Mouse (Mus musculus): Measurements from ENCODE around the gene Tomm70a. TPM values are rescaled to one million over a fixed set of nuclear protein-coding genes. Genes with fewer than 3 reads are reported as not detected.

Gene Tomm70a
- polyA plus RNA-seq, 1 experiment from 2014 or later: 55.8 TPM

DNA sequence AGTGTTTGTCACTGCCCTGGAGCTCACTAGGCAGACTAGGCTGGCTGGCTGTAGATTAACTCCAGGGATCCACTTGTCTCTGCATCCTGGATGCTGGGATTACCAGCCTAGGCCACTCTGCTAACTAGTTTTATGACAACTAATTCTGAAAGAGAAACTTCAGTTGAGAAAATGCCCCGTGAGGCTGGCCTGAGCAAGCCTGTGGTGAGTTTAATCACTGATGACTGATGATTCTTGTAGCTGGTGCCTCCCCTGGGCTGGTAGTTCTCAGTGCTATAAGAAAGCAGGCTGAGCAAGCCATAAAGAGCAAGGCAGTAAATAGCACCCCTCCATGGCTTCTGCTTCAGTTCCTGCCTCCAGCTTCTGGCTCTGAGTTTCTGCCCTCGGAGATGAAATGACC lies 54.2 kb downstream of the Tomm70a start:
- 0 out of 2 replicates have a peak, but pooled peaks cover 3% of the 10 kb centered on the region for H3K36me3 ChIP-seq
- H3K4me1 ChIP-seq (replicated peaks): no peaks in the 10 kb centered on the region
- H3K27ac ChIP-seq: no peak overlapping the region
- H3K9ac ChIP-seq: no peak overlapping the region
- H3K4me2 ChIP-seq (replicated peaks): no peak overlapping the region
- H3K4me3 ChIP-seq (replicated peaks): no peak overlapping the region
- no peaks in the 10 kb centered on the region for H3K27me3 ChIP-seq (replicated peaks)
- H3K9me3 ChIP-seq: no peaks in the 10 kb centered on the region
- 74% methylated on average over 2 of the region's 2 CpGs for WGBS
- no peak for ATAC-seq

- no peak overlapping the region for H3K9ac ChIP-seq
- H3K9me3 ChIP-seq: no peaks in the 10 kb centered on the region
- H3K27me3 ChIP-seq (replicated peaks): no peaks in the 10 kb centered on the region
- 92% methylated on average over 7 of the region's 7 CpGs for WGBS
- no peak overlapping the region for H3K4me2 ChIP-seq (replicated peaks)
- peaks cover 4% of the 10 kb centered on the region; the same call in 1 of the 2 replicates for H3K36me3 ChIP-seq
- H3K4me3 ChIP-seq (replicated peaks): no peak overlapping the region
- ATAC-seq: no peak
- no peaks in the 10 kb centered on the region for H3K4me1 ChIP-seq (replicated peaks)
- H3K27ac ChIP-seq: no peak overlapping the region
Measured at GRCm38 (mm10) chr16:57176276-57176675, 54.8 kb downstream of the Tomm70a start.

- H3K27ac ChIP-seq: no peak overlapping the region
- no peak overlapping the region for H3K4me3 ChIP-seq (replicated peaks)
- no peaks in the 10 kb centered on the region for H3K27me3 ChIP-seq (replicated peaks)
- peaks cover 8% of the 10 kb centered on the region; the same call in 1 of the 2 replicates for H3K36me3 ChIP-seq
- no peaks in the 10 kb centered on the region for H3K4me1 ChIP-seq (replicated peaks)
- 68% methylated on average over 2 of the region's 2 CpGs for WGBS
- H3K4me2 ChIP-seq (replicated peaks): no peak overlapping the region
- ATAC-seq: peak; percentile 58; the same call in 1 of the 2 replicates
- H3K9ac ChIP-seq: no peak overlapping the region
- H3K9me3 ChIP-seq: no peaks in the 10 kb centered on the region
Measured at GRCm38 (mm10) chr16:57177254-57177653, 55.8 kb downstream of the Tomm70a start.

GRCm38 (mm10) chr16:57177664-57178063 lies 56.2 kb downstream of the Tomm70a start:
- Histone ChIP-seq H3K4me2 (replicated peaks) (no peak overlapping the region), H3K4me1 (replicated peaks) (no peaks in the 10 kb centered on the region), H3K36me3 (peaks cover 8% of the 10 kb centered on the region; the same call in 1 of the 2 replicates), H3K27me3 (replicated peaks) (no peaks in the 10 kb centered on the region), H3K9ac (no peak overlapping the region), H3K4me3 (replicated peaks) (no peak overlapping the region), H3K27ac (no peak overlapping the region), H3K9me3 (no peaks in the 10 kb centered on the region)
- no peak for ATAC-seq
- 90% methylated on average over 10 of the region's 10 CpGs for WGBS

- Histone ChIP-seq H3K4me3 (replicated peaks) (no peak overlapping the region), H3K4me1 (replicated peaks) (no peaks in the 10 kb centered on the region), H3K27me3 (replicated peaks) (no peaks in the 10 kb centered on the region), H3K36me3 (peaks cover 12% of the 10 kb centered on the region; the same call in 1 of the 2 replicates), H3K27ac (no peak overlapping the region), H3K9me3 (no peaks in the 10 kb centered on the region), H3K9ac (no peak overlapping the region), H3K4me2 (replicated peaks) (no peak overlapping the region)
- no peak for ATAC-seq
- 84% methylated on average over 11 of the region's 11 CpGs for WGBS
Measured at GRCm38 (mm10) chr16:57181180-57181579, 59.7 kb downstream of the Tomm70a start.

- no peaks in the 10 kb centered on the region for H3K9me3 ChIP-seq
- no peak overlapping the region for H3K4me2 ChIP-seq (replicated peaks)
- H3K36me3 ChIP-seq: peaks cover 12% of the 10 kb centered on the region; the same call in 1 of the 2 replicates
- H3K4me1 ChIP-seq (replicated peaks): no peaks in the 10 kb centered on the region
- ATAC-seq: no peak
- H3K27me3 ChIP-seq (replicated peaks): no peaks in the 10 kb centered on the region
- H3K9ac ChIP-seq: no peak overlapping the region
- no peak overlapping the region for H3K27ac ChIP-seq
- WGBS: 89% methylated on average over 5 of the region's 5 CpGs
- H3K4me3 ChIP-seq (replicated peaks): no peak overlapping the region
Measured at GRCm38 (mm10) chr16:57182037-57182436, 60.5 kb downstream of the Tomm70a start.

GRCm38 (mm10) chr16:57186618-57187017 lies 65.1 kb downstream of the Tomm70a start:
- H3K4me2 ChIP-seq (replicated peaks): no peak overlapping the region

GRCm38 (mm10) chr16:57189493-57189892 lies 68.0 kb downstream of the Tomm70a start:
- no peak for ATAC-seq
- Histone ChIP-seq H3K27ac (no peak overlapping the region), H3K36me3 (0 out of 2 replicates have a peak, but pooled peaks cover 3% of the 10 kb centered on the region), H3K4me2 (replicated peaks) (no peak overlapping the region), H3K9ac (no peak overlapping the region), H3K27me3 (replicated peaks) (no peaks in the 10 kb centered on the region), H3K4me1 (replicated peaks) (no peaks in the 10 kb centered on the region), H3K4me3 (replicated peaks) (no peak overlapping the region), H3K9me3 (no peaks in the 10 kb centered on the region)
- 79% methylated on average over 2 of the region's 2 CpGs for WGBS

More at GRCm38 (mm10) chr16:57186618-57187017, 65.1 kb downstream of the Tomm70a start:
- Histone ChIP-seq H3K27me3 (replicated peaks) (no peaks in the 10 kb centered on the region), H3K9ac (no peak overlapping the region), H3K9me3 (no peaks in the 10 kb centered on the region), H3K27ac (no peak overlapping the region), H3K4me3 (replicated peaks) (no peak overlapping the region), H3K36me3 (0 out of 2 replicates have a peak, but pooled peaks cover 10% of the 10 kb centered on the region), H3K4me1 (replicated peaks) (no peaks in the 10 kb centered on the region)
- 95% methylated on average over 4 of the region's 4 CpGs for WGBS
- no peak for ATAC-seq

- Histone ChIP-seq H3K9me3 (no peaks in the 10 kb centered on the region), H3K4me1 (replicated peaks) (no peaks in the 10 kb centered on the region), H3K36me3 (0 out of 2 replicates have a peak, but pooled peaks cover 3% of the 10 kb centered on the region), H3K4me3 (replicated peaks) (no peak overlapping the region), H3K27me3 (replicated peaks) (no peaks in the 10 kb centered on the region), H3K27ac (no peak overlapping the region), H3K4me2 (replicated peaks) (no peak overlapping the region), H3K9ac (no peak overlapping the region)
- ATAC-seq: no peak
- WGBS: 92% methylated on average over 8 of the region's 8 CpGs
Measured at GRCm38 (mm10) chr16:57190390-57190789, 68.9 kb downstream of the Tomm70a start.

- Histone ChIP-seq H3K36me3 (0 out of 2 replicates have a peak, but pooled peaks cover 3% of the 10 kb centered on the region), H3K4me2 (replicated peaks) (no peak overlapping the region), H3K27ac (no peak overlapping the region), H3K9ac (no peak overlapping the region), H3K9me3 (no peaks in the 10 kb centered on the region), H3K4me1 (replicated peaks) (no peaks in the 10 kb centered on the region), H3K27me3 (replicated peaks) (no peaks in the 10 kb centered on the region), H3K4me3 (replicated peaks) (no peak overlapping the region)
- no peak for ATAC-seq
- 92% methylated on average over 14 of the region's 14 CpGs for WGBS
Measured at GRCm38 (mm10) chr16:57191214-57191613, 69.7 kb downstream of the Tomm70a start.

- H3K4me1 ChIP-seq (replicated peaks): no peaks in the 10 kb centered on the region
- no peak for ATAC-seq
- peaks cover 4% of the 10 kb centered on the region for H3K36me3 ChIP-seq
- H3K27ac ChIP-seq: no peak overlapping the region
- no peaks in the 10 kb centered on the region for H3K9me3 ChIP-seq
- H3K27me3 ChIP-seq (replicated peaks): no peaks in the 10 kb centered on the region
- no peak overlapping the region for H3K9ac ChIP-seq
- H3K4me2 ChIP-seq (replicated peaks): no peak overlapping the region
- no peak overlapping the region for H3K4me3 ChIP-seq (replicated peaks)
- 87% methylated on average over 5 of the region's 5 CpGs for WGBS
Measured at GRCm38 (mm10) chr16:57196590-57196989, 75.1 kb downstream of the Tomm70a start.

DNA sequence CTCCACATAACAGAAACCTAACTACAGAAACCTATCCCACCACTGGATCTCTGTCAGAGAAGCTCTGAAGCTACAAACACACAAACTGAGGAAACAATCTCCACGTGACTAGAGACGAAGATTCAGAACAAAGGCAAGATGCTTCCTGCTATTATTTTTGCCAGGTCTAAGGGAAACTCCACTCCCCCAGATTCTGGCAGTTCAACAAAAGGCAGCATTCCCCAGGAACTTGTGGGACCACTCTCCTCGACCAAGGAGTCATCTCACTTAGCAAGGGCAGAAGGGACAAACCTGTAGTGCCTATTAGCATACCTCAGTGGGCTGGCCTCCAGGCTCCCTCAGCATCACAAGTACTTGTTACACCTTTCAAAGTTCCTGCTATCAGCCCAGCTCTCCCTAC lies 75.8 kb downstream of the Tomm70a start:
- Histone ChIP-seq H3K9ac (no peak overlapping the region), H3K4me1 (replicated peaks) (no peaks in the 10 kb centered on the region), H3K27me3 (replicated peaks) (no peaks in the 10 kb centered on the region), H3K27ac (no peak overlapping the region), H3K9me3 (no peaks in the 10 kb centered on the region), H3K4me2 (replicated peaks) (no peak overlapping the region), H3K36me3 (peaks cover 4% of the 10 kb centered on the region), H3K4me3 (replicated peaks) (no peak overlapping the region)
- ATAC-seq: no peak
- WGBS: 63% methylated on average over 3 of the region's 3 CpGs
